Mouse (Mus musculus) ES-Bruce4 (cell line): ENCODE data around the gene Acp5.

ENCODE experiments used
- CTCF ChIP-seq: IDR thresholded peaks from one replicate; pipeline ENCODE4 v1.8.1; 2011; ENCODE audit warnings: low read depth, low read length
- EP300 ChIP-seq: IDR thresholded peaks from 2 replicates; pipeline ENCODE4 v1.6.1; 2011; ENCODE audit warnings: low read depth, low read length; ENCODE audit not compliant: insufficient read depth
- POLR2A ChIP-seq: IDR thresholded peaks from one replicate; pipeline ENCODE4 v1.8.1; 2011; ENCODE audit warnings: low read length; ENCODE audit not compliant: insufficient read depth

GRCm38 (mm10) chr9:22167751-22168150 is 32.2 kb upstream of the Acp5 start:
- TF ChIP-seq EP300, result no peak
- no peak for TF ChIP-seq POLR2A
- TF ChIP-seq CTCF, result no peak
